Mouse (Mus musculus): ENCODE measurements around the gene Hdx.

Gene Hdx

GRCm38 (mm10) chrX:111696356-111697282 lies at the start of gene Hdx:
TSS of gene Hdx (minus strand) at chrX:111697079.
- no peak for DNase-seq (ENCODE audit: low read depth in 1 of 2, low spot score in 2 of 2)

GRCm38 (mm10) chrX:111685665-111686064 lies 11.2 kb downstream of the Hdx start:
- no peak for DNase-seq (ENCODE audit: low read depth in 1 of 2, low spot score in 2 of 2)

GRCm38 (mm10) chrX:111671685-111672084 lies 25.2 kb downstream of the Hdx start:
- DNase-seq (ENCODE audit: low read depth in 1 of 2, low spot score in 2 of 2), result no peak

- DNase-seq (ENCODE audit: low read depth in 1 of 2, low spot score in 2 of 2), result no peak
These were observed 36.5 kb downstream of the Hdx start for GRCm38 (mm10) chrX:111660381-111660780.

- DNase-seq (ENCODE audit: low read depth in 1 of 2, low spot score in 2 of 2), result no peak
These were observed 38.2 kb downstream of the Hdx start for GRCm38 (mm10) chrX:111658671-111659070.

- no peak for DNase-seq (ENCODE audit: low read depth in 1 of 2, low spot score in 2 of 2)
These were observed 51.9 kb downstream of the Hdx start for GRCm38 (mm10) chrX:111644945-111645344.

GRCm38 (mm10) chrX:111640616-111641015 lies 56.3 kb downstream of the Hdx start:
- DNase-seq (ENCODE audit: low read depth in 1 of 2, low spot score in 2 of 2), result no peak

- DNase-seq (ENCODE audit: low read depth in 1 of 2, low spot score in 2 of 2), result no peak
These were observed 99.2 kb downstream of the Hdx start for GRCm38 (mm10) chrX:111597631-111598161.

GRCm38 (mm10) chrX:111587616-111588015 lies 109.3 kb downstream of the Hdx start:
- no peak for DNase-seq (ENCODE audit: low read depth in 1 of 2, low spot score in 2 of 2)

- no peak for DNase-seq (ENCODE audit: low read depth in 1 of 2, low spot score in 2 of 2)
These were observed 119.8 kb downstream of the Hdx start for GRCm38 (mm10) chrX:111577044-111577443.

- DNase-seq (ENCODE audit: low read depth in 1 of 2, low spot score in 2 of 2), result no peak
These were observed 159.0 kb downstream of the Hdx start, which contains the start of gene Rps6ka6 for GRCm38 (mm10) chrX:111537859-111538258. TSS of gene Rps6ka6 (minus strand) at chrX:111537959.
